Mouse (Mus musculus): ENCODE results near the gene Thnsl2. TPM values are rescaled to one million over a fixed set of nuclear protein-coding genes. Genes with fewer than 3 reads are reported as not detected.
A peak's percentile ranks its signal among the peaks of the same experiment; 100 is the strongest.

The Thnsl2 gene
- 6.3 and 6.5 TPM in 2 replicates for polyA plus RNA-seq (2014; fragmentation: Nextera tagmentation; extraction: Ambion mirVana)

GRCm38 (mm10) chr6:71143894-71144455 is at the start of gene Thnsl2:
Thnsl2 (minus strand) TSS chr6:71144439.
- peak within 1 kb of the TSS; percentile 57 for H3K4me3 ChIP-seq (ENCODE audit: low read depth, low read length)
- no peaks in the 10 kb centered on the region for H3K36me3 ChIP-seq (ENCODE audit: control insufficient read depth, insufficient read depth, low read length)
- H3K9me3 ChIP-seq (ENCODE audit: control insufficient read depth, low read length): no peaks in the 10 kb centered on the region
- H3K27me3 ChIP-seq (ENCODE audit: control insufficient read depth, insufficient read depth, low read length): no peaks in the 10 kb centered on the region
- DNase-seq (ENCODE audit: low spot score) (peak; percentile 73), ATAC-seq (ENCODE audit: insufficient read depth, low FRiP score, low TSS enrichment) (peak; percentile 88)
- H3K9ac ChIP-seq (ENCODE audit: low read length): peak within 1 kb of the TSS; percentile 75
- peak within 1 kb of the TSS; percentile 85 for H3K4me2 ChIP-seq (ENCODE audit: low read depth)
- no peaks in the 10 kb centered on the region for H3K4me1 ChIP-seq (ENCODE audit: control insufficient read depth, insufficient read depth, low read length)
- no peak within 1 kb of the TSS for H3K27ac ChIP-seq (ENCODE audit: low read depth, low read length)
- 0% methylated on average over 32 of the region's 32 CpGs for WGBS

GRCm38 (mm10) chr6:71193151-71193740 is 49.0 kb upstream of the Thnsl2 start:
- H3K36me3 ChIP-seq (ENCODE audit: control insufficient read depth, insufficient read depth, low read length): no peaks in the 10 kb centered on the region
- WGBS: 84% methylated on average over 6 of the region's 6 CpGs
- no peaks in the 10 kb centered on the region for H3K27me3 ChIP-seq (ENCODE audit: control insufficient read depth, insufficient read depth, low read length)
- ATAC-seq (ENCODE audit: insufficient read depth, low FRiP score, low TSS enrichment) (no peak), DNase-seq (ENCODE audit: low spot score) (no peak)
- no peak overlapping the region for H3K9ac ChIP-seq (ENCODE audit: low read length)
- H3K9me3 ChIP-seq (ENCODE audit: control insufficient read depth, low read length): no peaks in the 10 kb centered on the region
- H3K4me3 ChIP-seq (ENCODE audit: low read depth, low read length): no peak overlapping the region
- no peak overlapping the region for H3K4me2 ChIP-seq (ENCODE audit: low read depth)
- H3K27ac ChIP-seq (ENCODE audit: low read depth, low read length): no peak overlapping the region
- no peaks in the 10 kb centered on the region for H3K4me1 ChIP-seq (ENCODE audit: control insufficient read depth, insufficient read depth, low read length)

GRCm38 (mm10) chr6:71190501-71190900 is 46.3 kb upstream of the Thnsl2 start:
- ATAC-seq (ENCODE audit: insufficient read depth, low FRiP score, low TSS enrichment) (no peak), DNase-seq (ENCODE audit: low spot score) (no peak)
- WGBS: 92% methylated on average over 2 of the region's 2 CpGs
- Histone ChIP-seq H3K36me3 (ENCODE audit: control insufficient read depth, insufficient read depth, low read length) (no peaks in the 10 kb centered on the region), H3K9ac (ENCODE audit: low read length) (no peak overlapping the region), H3K27ac (ENCODE audit: low read depth, low read length) (no peak overlapping the region), H3K4me2 (ENCODE audit: low read depth) (no peak overlapping the region), H3K4me1 (ENCODE audit: control insufficient read depth, insufficient read depth, low read length) (no peaks in the 10 kb centered on the region), H3K9me3 (ENCODE audit: control insufficient read depth, low read length) (no peaks in the 10 kb centered on the region), H3K27me3 (ENCODE audit: control insufficient read depth, insufficient read depth, low read length) (no peaks in the 10 kb centered on the region), H3K4me3 (ENCODE audit: low read depth, low read length) (no peak overlapping the region)

GRCm38 (mm10) chr6:71189578-71189977 is 45.3 kb upstream of the Thnsl2 start:
- Histone ChIP-seq H3K4me1 (ENCODE audit: control insufficient read depth, insufficient read depth, low read length) (no peaks in the 10 kb centered on the region), H3K27me3 (ENCODE audit: control insufficient read depth, insufficient read depth, low read length) (no peaks in the 10 kb centered on the region), H3K4me2 (ENCODE audit: low read depth) (no peak overlapping the region), H3K4me3 (ENCODE audit: low read depth, low read length) (no peak overlapping the region), H3K9ac (ENCODE audit: low read length) (no peak overlapping the region), H3K9me3 (ENCODE audit: control insufficient read depth, low read length) (no peaks in the 10 kb centered on the region), H3K27ac (ENCODE audit: low read depth, low read length) (no peak overlapping the region), H3K36me3 (ENCODE audit: control insufficient read depth, insufficient read depth, low read length) (no peaks in the 10 kb centered on the region)
- 28% methylated on average over 1 of the region's 1 CpGs for WGBS
- ATAC-seq (ENCODE audit: insufficient read depth, low FRiP score, low TSS enrichment) (no peak), DNase-seq (ENCODE audit: low spot score) (no peak)

GRCm38 (mm10) chr6:71184941-71185604 is 40.8 kb upstream of the Thnsl2 start:
- no peak overlapping the region for H3K9ac ChIP-seq (ENCODE audit: low read length)
- H3K4me2 ChIP-seq (ENCODE audit: low read depth): no peak overlapping the region
- H3K27ac ChIP-seq (ENCODE audit: low read depth, low read length): no peak overlapping the region
- no peaks in the 10 kb centered on the region for H3K27me3 ChIP-seq (ENCODE audit: control insufficient read depth, insufficient read depth, low read length)
- no peaks in the 10 kb centered on the region for H3K4me1 ChIP-seq (ENCODE audit: control insufficient read depth, insufficient read depth, low read length)
- H3K36me3 ChIP-seq (ENCODE audit: control insufficient read depth, insufficient read depth, low read length): no peaks in the 10 kb centered on the region
- H3K9me3 ChIP-seq (ENCODE audit: control insufficient read depth, low read length): no peaks in the 10 kb centered on the region
- no peak for DNase-seq (ENCODE audit: low spot score)
- ATAC-seq (ENCODE audit: insufficient read depth, low FRiP score, low TSS enrichment): no peak
- WGBS: 81% methylated on average over 7 of the region's 7 CpGs
- no peak overlapping the region for H3K4me3 ChIP-seq (ENCODE audit: low read depth, low read length)

GRCm38 (mm10) chr6:71180596-71180995 is 36.4 kb upstream of the Thnsl2 start:
- ATAC-seq (ENCODE audit: insufficient read depth, low FRiP score, low TSS enrichment) (no peak), DNase-seq (ENCODE audit: low spot score) (no peak)
- 87% methylated on average over 1 of the region's 1 CpGs for WGBS
- Histone ChIP-seq H3K4me3 (ENCODE audit: low read depth, low read length) (no peak overlapping the region), H3K4me1 (ENCODE audit: control insufficient read depth, insufficient read depth, low read length) (no peaks in the 10 kb centered on the region), H3K27me3 (ENCODE audit: control insufficient read depth, insufficient read depth, low read length) (no peaks in the 10 kb centered on the region), H3K36me3 (ENCODE audit: control insufficient read depth, insufficient read depth, low read length) (no peaks in the 10 kb centered on the region), H3K27ac (ENCODE audit: low read depth, low read length) (no peak overlapping the region), H3K9me3 (ENCODE audit: control insufficient read depth, low read length) (no peaks in the 10 kb centered on the region), H3K9ac (ENCODE audit: low read length) (no peak overlapping the region), H3K4me2 (ENCODE audit: low read depth) (no peak overlapping the region)

GRCm38 (mm10) chr6:71172812-71173580 is 28.8 kb upstream of the Thnsl2 start:
- no peak overlapping the region for H3K4me2 ChIP-seq (ENCODE audit: low read depth)
- H3K4me1 ChIP-seq (ENCODE audit: control insufficient read depth, insufficient read depth, low read length): no peaks in the 10 kb centered on the region
- H3K27ac ChIP-seq (ENCODE audit: low read depth, low read length): no peak overlapping the region
- H3K9me3 ChIP-seq (ENCODE audit: control insufficient read depth, low read length): no peaks in the 10 kb centered on the region
- ATAC-seq (ENCODE audit: insufficient read depth, low FRiP score, low TSS enrichment) (no peak), DNase-seq (ENCODE audit: low spot score) (no peak)
- 90% methylated on average over 10 of the region's 10 CpGs for WGBS
- H3K9ac ChIP-seq (ENCODE audit: low read length): no peak overlapping the region
- no peaks in the 10 kb centered on the region for H3K27me3 ChIP-seq (ENCODE audit: control insufficient read depth, insufficient read depth, low read length)
- no peak overlapping the region for H3K4me3 ChIP-seq (ENCODE audit: low read depth, low read length)
- no peaks in the 10 kb centered on the region for H3K36me3 ChIP-seq (ENCODE audit: control insufficient read depth, insufficient read depth, low read length)

GRCm38 (mm10) chr6:71166551-71167169 is 22.4 kb upstream of the Thnsl2 start:
- Histone ChIP-seq H3K9me3 (ENCODE audit: control insufficient read depth, low read length) (no peaks in the 10 kb centered on the region), H3K4me3 (ENCODE audit: low read depth, low read length) (no peak overlapping the region), H3K4me1 (ENCODE audit: control insufficient read depth, insufficient read depth, low read length) (no peaks in the 10 kb centered on the region), H3K27me3 (ENCODE audit: control insufficient read depth, insufficient read depth, low read length) (no peaks in the 10 kb centered on the region), H3K27ac (ENCODE audit: low read depth, low read length) (no peak overlapping the region), H3K4me2 (ENCODE audit: low read depth) (no peak overlapping the region), H3K36me3 (ENCODE audit: control insufficient read depth, insufficient read depth, low read length) (no peaks in the 10 kb centered on the region), H3K9ac (ENCODE audit: low read length) (no peak overlapping the region)
- 58% methylated on average over 6 of the region's 6 CpGs for WGBS
- DNase-seq (ENCODE audit: low spot score) (no peak), ATAC-seq (ENCODE audit: insufficient read depth, low FRiP score, low TSS enrichment) (no peak)

Data from neural tube, embryonic 11.5 days (tissue).